Mouse (Mus musculus): ENCODE data around the gene Ccdc73. TPM values are rescaled to one million over a fixed set of nuclear protein-coding genes. Genes with fewer than 3 reads are reported as not detected.

The Ccdc73 gene
- 3.2 to 3.4 TPM in 2 of 4 replicates, not detected in the others for total RNA-seq (2023)

GRCm38 (mm10) chr2:104867282-104867855, at the start of gene Ccdc73:
Gene Ccdc73, plus strand, starts transcription at chr2:104867805.

GRCm38 (mm10) chr2:104849276-104849990, 18.2 kb upstream of the Ccdc73 start, which contains the start of gene Prrg4:
Gene Prrg4, minus strand, starts transcription at chr2:104849876.

GRCm38 (mm10) chr2:105016967-105017287, 149.3 kb downstream of the Ccdc73 start, which contains the start of gene Eif3m:
Gene Eif3m, minus strand, starts transcription at chr2:105017080.

Other genes starting within 250 kb of the Ccdc73 start
- 2.2 to 4.2 TPM (median 3.5 TPM) in 4 replicates for gene Tcp11l1, start 155.6 kb upstream of the Ccdc73 start, total RNA-seq (2023)
- gene Pin1rt1, start 151.4 kb upstream of the Ccdc73 start, total RNA-seq (2023), result not detected in 4 replicates
- gene Depdc7, start 124.9 kb upstream of the Ccdc73 start, total RNA-seq (2023), result 0.33 TPM in 1 of 4 replicates, not detected in the others
- gene Qser1, start 51.0 kb upstream of the Ccdc73 start, total RNA-seq (2023), result 12.7 to 14.0 TPM (median 13.3 TPM) in 4 replicates
- 8.4 to 12.2 TPM (median 10.4 TPM) in 4 replicates for gene Prrg4, start 17.9 kb upstream of the Ccdc73 start, total RNA-seq (2023)
- gene Eif3m, start 149.3 kb downstream of the Ccdc73 start, total RNA-seq (2023), result 112 to 142 TPM (median 121 TPM) in 4 replicates
- not detected in 4 replicates for gene Gm11060, start 224.2 kb downstream of the Ccdc73 start, total RNA-seq (2023)